Mouse (Mus musculus) olfactory bulb, adult 2 months (tissue): ENCODE measurements around the gene B830017H08Rik.

Experiments used
- CTCF ChIP-seq: fragments of 200-500 bp; IDR thresholded peaks from 2 replicates; pipeline ENCODE4 v1.5.1; 2012; ENCODE audit warnings: low read depth, mild to moderate bottlenecking, low read length, moderate library complexity; ENCODE audit not compliant: insufficient read depth
- POLR2A ChIP-seq: fragments of 200-500 bp; IDR thresholded peaks from 2 replicates; pipeline ENCODE4 v1.6.1; 2012; ENCODE audit warnings: mild to moderate bottlenecking, low read depth, low read length, moderate library complexity; ENCODE audit not compliant: insufficient read depth

DNA sequence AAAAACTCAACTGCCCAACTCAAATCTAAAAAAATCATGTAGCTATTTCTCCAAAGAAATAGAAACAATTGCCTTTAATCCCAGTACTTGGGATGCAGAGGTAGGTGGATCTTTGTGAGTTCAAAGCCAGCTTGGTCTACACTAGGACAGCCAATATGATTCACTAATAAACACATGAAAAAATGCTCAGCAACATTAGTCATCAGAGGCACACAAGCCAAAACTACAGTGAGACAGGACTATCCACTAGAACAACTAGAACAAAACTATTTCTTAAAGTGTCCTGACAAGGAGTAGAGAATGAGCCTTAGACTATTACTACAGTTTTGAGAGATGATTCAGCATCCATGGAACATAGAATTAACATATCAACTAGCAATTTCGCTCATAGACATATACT is 43.2 kb downstream of the B830017H08Rik start:
- TF ChIP-seq CTCF: no peak
- TF ChIP-seq POLR2A: no peak
